Mouse (Mus musculus) lung, postnatal 14 days (tissue): ENCODE data around the gene Jade1.

Source experiments
- DNase-seq: peaks from one replicate; pipeline ENCODE4 v3.0.0; 2021

Jade1 gene

GRCm38 (mm10) chr3:41552777-41553548 is 2.6 kb upstream of the Jade1 start:
- no peak for DNase-seq

- DNase-seq, result no peak
Measured at GRCm38 (mm10) chr3:41553681-41554080, 1.9 kb upstream of the Jade1 start.

GRCm38 (mm10) chr3:41554480-41555475 is 753 bp upstream of the Jade1 start:
- DNase-seq, result no peak

GRCm38 (mm10) chr3:41556451-41557266 is 1.1 kb downstream of the Jade1 start:
- DNase-seq, result no peak

GRCm38 (mm10) chr3:41557267-41557995 is 1.9 kb downstream of the Jade1 start:
- no peak for DNase-seq

- DNase-seq, result no peak
Measured at GRCm38 (mm10) chr3:41560489-41560888, 5.0 kb downstream of the Jade1 start.

GRCm38 (mm10) chr3:41561787-41562186 is 6.3 kb downstream of the Jade1 start:
- no peak for DNase-seq

- DNase-seq, result peak; percentile 85
Measured at GRCm38 (mm10) chr3:41563211-41563931, 7.8 kb downstream of the Jade1 start.

GRCm38 (mm10) chr3:41563997-41564396 is 8.5 kb downstream of the Jade1 start:
- no peak for DNase-seq

GRCm38 (mm10) chr3:41564471-41565213 is 9.1 kb downstream of the Jade1 start:
- peak; percentile 68 for DNase-seq

- peak; percentile 79 for DNase-seq
Measured at GRCm38 (mm10) chr3:41565410-41565823, 9.9 kb downstream of the Jade1 start.

GRCm38 (mm10) chr3:41565955-41566354 is 10.4 kb downstream of the Jade1 start:
- DNase-seq, result peak; percentile 82

- no peak for DNase-seq
Measured at GRCm38 (mm10) chr3:41569943-41570342, 14.4 kb downstream of the Jade1 start.

- no peak for DNase-seq
Measured at GRCm38 (mm10) chr3:41572131-41572530, 16.6 kb downstream of the Jade1 start.

GRCm38 (mm10) chr3:41572968-41573367 is 17.4 kb downstream of the Jade1 start:
- DNase-seq, result no peak

GRCm38 (mm10) chr3:41574208-41574607 is 18.7 kb downstream of the Jade1 start:
- DNase-seq, result no peak

- DNase-seq, result peak; percentile 18
Measured at GRCm38 (mm10) chr3:41574720-41575435, 19.3 kb downstream of the Jade1 start.

GRCm38 (mm10) chr3:41575971-41576370 is 20.4 kb downstream of the Jade1 start:
- DNase-seq, result no peak

- no peak for DNase-seq
Measured at GRCm38 (mm10) chr3:41577240-41577639, 21.7 kb downstream of the Jade1 start.

- DNase-seq, result no peak
Measured at GRCm38 (mm10) chr3:41579873-41580272, 24.3 kb downstream of the Jade1 start.
